Mouse (Mus musculus) heart, adult 10 weeks (tissue): ENCODE results near the gene Tmem109. TPM values are rescaled to one million over a fixed set of nuclear protein-coding genes. Genes with fewer than 3 reads are reported as not detected.

ENCODE experiments used
- polyA plus RNA-seq: library from polyadenylated mRNA; stranded (reverse); fragments of 350-450 nt; fragmentation: Illumina TruSeq; extraction: RNeasy Lipid Tissue Mini Kit (QIAGEN cat#74804); gene quantifications from one replicate; pipeline ENCODE4 v1.2.3, GENCODE M21; 2014; ENCODE audit warnings: low read depth, low replicate concordance

Tmem109 gene
- 126 TPM for polyA plus RNA-seq

DNA sequence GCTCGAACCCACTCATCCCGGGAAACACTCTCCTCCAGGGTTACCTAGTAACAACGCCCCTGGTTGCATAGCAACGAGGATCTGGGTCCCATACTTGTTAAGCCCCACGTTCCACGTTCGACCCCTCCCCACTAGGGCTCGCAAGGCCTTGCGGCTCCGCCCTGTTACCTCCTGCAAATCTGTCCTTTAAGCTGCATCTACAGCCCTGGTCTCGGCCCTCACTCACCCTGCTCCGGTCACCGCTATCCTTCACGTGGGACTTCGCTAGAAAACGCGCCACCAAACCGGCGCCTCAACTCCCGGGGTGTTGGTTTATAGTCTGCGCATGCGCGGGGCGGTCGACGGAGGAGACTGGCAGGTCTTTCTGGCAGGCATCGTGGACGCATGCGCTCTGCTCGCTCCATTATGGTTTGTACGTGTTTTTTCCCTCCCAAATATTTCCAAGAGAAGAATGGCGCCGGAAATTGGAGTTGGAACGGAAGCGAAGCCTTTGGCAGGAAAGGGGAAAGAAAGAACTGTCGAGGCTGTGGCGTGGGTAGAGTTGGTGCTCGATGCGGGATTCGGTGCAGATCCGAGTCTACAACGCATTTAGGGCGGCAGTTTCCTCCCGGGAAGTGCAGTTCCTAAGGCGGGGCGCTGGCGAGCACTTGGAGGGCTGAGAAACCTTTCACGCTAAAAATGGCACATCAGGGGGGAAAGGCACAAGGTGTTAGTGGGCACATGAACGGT is at the start of gene Tmem109:
Gene Tmem109, minus strand, starts transcription at position 576 of the 729 bp plus-strand sequence.

DNA sequence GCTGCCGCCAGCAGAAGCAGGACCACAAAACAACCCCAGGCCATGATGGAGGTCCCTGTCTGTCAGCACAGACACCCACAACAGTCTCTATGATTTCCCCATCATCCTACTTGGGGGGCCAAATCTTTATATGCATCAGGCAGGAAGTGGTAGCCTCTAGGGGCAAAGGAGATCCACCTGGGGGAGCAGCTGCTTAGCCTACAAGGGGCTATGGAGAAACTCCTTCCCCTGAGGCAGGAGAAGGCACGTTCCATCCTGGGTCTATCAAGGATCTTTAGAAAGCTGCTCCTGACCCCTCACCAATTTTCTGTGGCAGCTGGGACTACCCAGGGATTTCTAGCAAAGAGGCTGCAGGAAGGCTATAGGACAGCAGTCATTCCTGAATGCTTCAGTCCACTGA is 38.7 kb upstream of the Tmem109 start, which contains the start of gene Zp1:
Gene Zp1, minus strand, starts transcription at position 101 of the 400 bp plus-strand sequence.

DNA sequence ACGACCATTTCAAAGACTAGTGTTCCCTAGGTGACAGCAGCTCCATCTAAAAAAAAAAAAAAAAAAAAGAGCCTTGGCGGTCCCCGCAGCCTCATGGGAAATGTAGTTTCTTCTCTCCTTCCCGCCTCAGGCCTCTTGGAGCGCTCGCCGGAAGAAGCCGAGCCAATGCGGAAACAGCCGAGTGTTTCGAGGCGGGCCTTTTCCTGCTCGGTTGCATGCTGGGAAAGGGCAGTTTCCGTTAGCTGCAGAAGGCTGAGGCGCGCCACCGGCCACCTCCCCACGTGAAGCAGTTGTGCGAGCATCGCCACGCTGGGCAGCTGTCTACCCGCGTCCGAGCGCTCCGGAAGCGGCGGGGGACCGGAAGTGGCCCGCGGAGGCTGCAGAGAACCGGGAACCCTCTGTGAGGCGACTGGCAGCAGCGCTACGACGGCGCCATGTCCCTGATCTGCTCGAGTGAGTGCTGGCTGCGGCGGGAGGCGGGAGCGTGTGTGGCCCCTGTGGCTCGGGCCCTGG is 13.3 kb upstream of the Tmem109 start, which contains the start of gene Prpf19:
Gene Prpf19, plus strand, starts transcription at position 216 of the 513 bp plus-strand sequence.

DNA sequence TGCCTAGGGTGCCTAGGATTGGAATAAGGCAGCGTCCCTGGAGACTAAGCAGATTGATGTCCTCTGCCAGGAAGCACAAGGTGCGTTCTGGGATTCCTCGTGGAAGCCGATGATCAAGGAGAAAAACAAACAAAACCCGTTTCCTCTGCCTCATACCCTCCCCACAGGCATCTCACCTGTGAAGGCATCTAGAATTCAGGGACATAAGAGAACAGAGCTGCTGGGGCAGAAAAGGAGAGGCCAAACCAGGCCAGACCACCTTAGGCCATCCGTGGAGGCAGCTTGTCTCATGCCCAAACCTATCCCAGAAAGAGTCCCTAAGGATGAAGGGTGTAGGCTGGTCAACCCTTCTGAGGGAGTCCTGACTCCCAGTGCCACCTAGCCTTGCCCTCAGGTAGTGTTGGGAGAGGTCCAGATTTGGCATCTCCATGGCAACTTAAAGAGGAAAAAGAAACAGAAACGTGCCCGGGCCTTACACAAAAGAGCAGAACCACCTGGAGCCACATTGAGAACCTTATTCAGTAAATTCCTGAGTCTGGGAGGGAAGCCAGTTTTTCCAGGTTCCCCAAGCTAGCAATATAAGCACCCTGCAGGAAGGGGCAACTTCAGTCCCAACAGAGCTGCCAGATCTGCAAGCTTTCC is 11.8 kb downstream of the Tmem109 start, which contains the start of gene Tmem132a:
Gene Tmem132a, minus strand, starts transcription at position 55 of the 642 bp plus-strand sequence.

DNA sequence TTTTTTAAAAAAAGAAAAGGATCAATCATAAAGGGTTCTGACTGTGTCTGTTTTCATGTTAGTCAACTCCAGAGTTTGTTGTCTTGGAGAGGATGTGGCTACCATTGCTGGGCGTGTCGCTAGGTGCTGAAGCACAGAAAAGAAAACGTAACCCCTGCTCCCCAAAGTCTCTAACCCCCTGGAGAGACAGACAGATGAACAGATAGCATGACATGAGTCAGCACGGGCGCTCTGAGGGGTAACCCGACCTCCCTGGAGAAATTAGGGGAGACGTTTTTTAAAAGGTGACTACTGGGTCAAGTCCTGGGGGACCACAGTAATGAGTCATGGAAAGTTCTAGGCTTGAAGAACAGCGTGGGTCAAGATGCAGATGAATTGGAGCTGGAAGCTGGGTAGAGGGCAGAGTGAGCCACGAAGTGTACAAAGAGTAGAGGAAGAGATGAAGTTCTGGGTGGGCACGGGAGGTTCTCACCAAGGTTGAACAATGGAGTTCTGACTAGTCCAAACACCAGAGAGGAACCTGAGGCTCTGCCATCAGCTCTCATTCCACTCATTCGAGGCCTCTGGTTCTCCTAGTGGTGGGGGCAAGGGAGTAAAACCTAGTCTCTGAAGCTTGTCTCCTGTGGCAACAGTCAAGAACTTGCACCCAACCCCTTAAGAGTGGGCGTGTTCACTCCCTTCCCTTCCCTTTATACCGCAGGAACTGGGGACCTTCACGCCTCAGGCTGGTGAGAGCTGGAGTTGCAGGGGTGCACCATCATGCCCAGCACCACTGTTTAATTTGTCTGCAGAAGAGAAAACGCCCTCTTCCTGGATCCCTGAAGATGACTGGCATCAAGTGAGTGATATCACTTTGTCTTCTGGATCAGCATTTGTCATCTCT is 42.5 kb downstream of the Tmem109 start, which contains the start of gene Slc15a3:
Gene Slc15a3, plus strand, starts transcription at position 718 of the 883 bp plus-strand sequence.

DNA sequence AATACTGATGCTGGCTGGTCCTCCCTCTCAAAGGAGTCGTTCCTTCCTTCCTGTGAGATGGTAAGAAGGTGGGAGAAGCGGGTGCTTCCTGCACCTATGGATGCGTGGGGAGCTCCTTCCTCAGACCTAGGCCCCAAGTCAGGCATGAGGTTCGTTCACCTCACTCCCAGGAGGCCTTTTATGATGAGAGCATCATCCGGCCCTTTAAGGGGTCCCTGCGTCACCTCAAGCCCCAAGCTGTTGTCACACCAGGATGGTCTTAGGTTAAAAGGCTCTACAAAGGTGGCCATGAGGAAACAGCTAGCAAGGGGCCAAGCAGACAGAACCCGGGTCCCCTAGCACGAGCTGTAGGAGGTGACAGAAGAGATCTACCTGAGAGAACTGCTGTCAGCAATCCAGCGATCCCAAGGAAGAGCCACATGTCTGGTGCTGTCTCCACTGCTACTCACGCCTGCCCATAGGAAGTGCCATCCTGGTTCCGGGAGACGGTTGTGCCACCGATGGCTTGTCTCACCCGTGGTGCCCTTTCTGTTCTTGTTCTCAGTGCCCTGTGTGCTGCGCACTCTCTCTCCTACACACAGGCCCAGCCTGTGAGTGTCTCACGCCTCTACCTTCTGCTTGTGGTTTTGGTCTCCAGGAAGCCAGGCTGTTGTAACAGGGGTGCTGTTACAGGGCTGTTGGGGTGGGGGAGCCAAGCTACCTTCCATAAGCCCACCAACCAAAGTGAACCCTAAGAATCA is 52.2 kb downstream of the Tmem109 start, which contains the start of gene Cd6:
Gene Cd6, minus strand, starts transcription at position 623 of the 740 bp plus-strand sequence.

Other genes starting within 250 kb of the Tmem109 start
- gene Vwce, start 247.8 kb downstream of the Tmem109 start, polyA plus RNA-seq, result not detected
- not detected for gene Pga5, start 203.9 kb downstream of the Tmem109 start, polyA plus RNA-seq
- gene Vps37c, start 193.3 kb downstream of the Tmem109 start, polyA plus RNA-seq, result 25.9 TPM
- gene Cd5, start 143.0 kb downstream of the Tmem109 start, polyA plus RNA-seq, result not detected
- gene Cd6, start 51.9 kb downstream of the Tmem109 start, polyA plus RNA-seq, result not detected
- 3.0 TPM for gene Slc15a3, start 42.3 kb downstream of the Tmem109 start, polyA plus RNA-seq
- 6.8 TPM for gene Tmem132a, start 12.1 kb downstream of the Tmem109 start, polyA plus RNA-seq
- gene Prpf19, start 13.2 kb upstream of the Tmem109 start, polyA plus RNA-seq, result 294 TPM
- not detected for gene Zp1, start 38.6 kb upstream of the Tmem109 start, polyA plus RNA-seq
- gene Ptgdr2, start 55.2 kb upstream of the Tmem109 start, polyA plus RNA-seq, result not detected
- gene Ccdc86, start 67.3 kb upstream of the Tmem109 start, polyA plus RNA-seq, result 6.2 TPM
- not detected for gene Ms4a10, start 92.7 kb upstream of the Tmem109 start, polyA plus RNA-seq
- not detected for gene Ms4a15, start 111.2 kb upstream of the Tmem109 start, polyA plus RNA-seq
- not detected for gene Ms4a18, start 136.0 kb upstream of the Tmem109 start, polyA plus RNA-seq
- 0.60 TPM for gene Ms4a8a, start 199.1 kb upstream of the Tmem109 start, polyA plus RNA-seq
- gene 1700017D01Rik, start 248.9 kb upstream of the Tmem109 start, polyA plus RNA-seq, result not detected